Mouse (Mus musculus) embryonic facial prominence, embryonic 11.5 days (tissue): Measurements from ENCODE around the gene Camk2b. TPM values are rescaled to one million over a fixed set of nuclear protein-coding genes. Genes with fewer than 3 reads are reported as not detected.
"Not testable (repeated sequence)": the region's sequence is repeated elsewhere in the genome, so short reads cannot be mapped to it uniquely, and the experiment has no call there.

ENCODE experiments used
- ATAC-seq: fragments of 200-750 bp; cut with Nextera tagmentation; replicated peaks from 2 replicates; pipeline ENCODE4 v1.8.0; 2017; ENCODE audit warnings: low read depth; ENCODE audit not compliant: insufficient number of reproducible peaks, low FRiP score, low TSS enrichment
- DNase-seq: peaks from one replicate; pipeline ENCODE4 v3.0.0-alpha.2; 2015; ENCODE audit warnings: low spot score
- H3K27ac ChIP-seq: fragments of 300-500 bp; sonication (generic); replicated peaks from 2 replicates; pipeline ENCODE4 v1.5.1; 2014; ENCODE audit warnings: mild to moderate bottlenecking, low read depth, low read length, control low read depth
- H3K27me3 ChIP-seq: fragments of 300-500 bp; sonication (generic); 2 replicates; pipeline ENCODE4 v1.6.1; 2014; ENCODE audit warnings: mild to moderate bottlenecking, low read length, moderate library complexity, mixed read lengths; ENCODE audit not compliant: control insufficient read depth, insufficient read depth
- H3K36me3 ChIP-seq: fragments of 300-500 bp; sonication (generic); replicated peaks from 2 replicates; pipeline ENCODE4 v1.6.1; 2014; ENCODE audit warnings: low read depth, mild to moderate bottlenecking, low read length, moderate library complexity, mixed read lengths; ENCODE audit not compliant: control insufficient read depth, insufficient read depth
- H3K4me1 ChIP-seq: fragments of 300-500 bp; sonication (generic); 2 replicates; pipeline ENCODE4 v1.6.1; 2014; ENCODE audit warnings: low read length, mixed read lengths; ENCODE audit not compliant: control insufficient read depth, insufficient read depth
- H3K4me2 ChIP-seq: fragments of 300-500 bp; sonication (generic); 2 replicates; pipeline ENCODE4 v1.6.1; 2014; ENCODE audit warnings: low read depth, mild to moderate bottlenecking, control low read depth, low read length, moderate library complexity
- H3K4me3 ChIP-seq: fragments of 300-500 bp; sonication (generic); 2 replicates; pipeline ENCODE4 v1.5.1; 2014; ENCODE audit warnings: low read depth, low read length, control low read depth
- H3K9ac ChIP-seq: fragments of 300-500 bp; sonication (generic); replicated peaks from 2 replicates; pipeline ENCODE4 v1.6.1; 2014; ENCODE audit warnings: mild to moderate bottlenecking, control low read depth, low read length
- H3K9me3 ChIP-seq: fragments of 300-500 bp; sonication (generic); replicated peaks from 2 replicates; pipeline ENCODE4 v1.6.1; 2016; ENCODE audit warnings: mild to moderate bottlenecking, low read length, inconsistent platforms, mixed read lengths; ENCODE audit not compliant: control insufficient read depth
- WGBS: fragments of 180-500 bp; shearing (Covaris S2); extraction: QIAGEN DNeasy Blood & Tissue Kit; methylation state at CpG from one replicate; pipeline ENCODE4 v1.1.7; 2014; 5-methylcytosine and 5-hydroxymethylcytosine counted together
- polyA plus RNA-seq: library from polyadenylated mRNA; unstranded; fragments of >200 nt; fragmentation: Nextera tagmentation; extraction: Ambion mirVana; gene quantifications from 2 replicates; pipeline ENCODE4 v1.2.1, GENCODE M21; 2014

Camk2b gene
- polyA plus RNA-seq, 1 experiment from 2014 or later, result 1.7 TPM

DNA sequence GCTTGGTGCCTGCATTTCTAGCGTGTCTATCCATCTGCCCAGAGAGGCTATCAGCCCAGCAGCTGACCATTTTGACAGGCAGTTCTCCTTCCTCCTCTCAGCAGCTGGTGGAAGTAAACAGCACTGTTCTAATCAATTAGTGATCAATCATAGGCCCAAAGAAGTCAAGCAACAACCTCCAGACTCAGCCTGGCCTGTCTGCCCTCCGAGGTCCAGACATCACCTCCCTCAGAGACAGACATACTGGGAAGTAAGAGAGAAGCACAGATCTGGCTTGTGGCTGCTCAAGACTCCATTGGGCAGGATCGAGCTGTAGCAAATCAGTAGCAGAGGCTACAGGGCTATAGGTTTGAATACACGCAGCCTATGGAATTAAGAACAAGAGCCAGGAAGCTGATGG lies 118.4 kb downstream of the Camk2b start:
- Histone ChIP-seq H3K9me3 (no peaks in the 10 kb centered on the region), H3K4me1 (peaks cover 9% of the 10 kb centered on the region), H3K36me3 (no peaks in the 10 kb centered on the region), H3K27ac (no peak overlapping the region; the same call in 1 of the 2 replicates), H3K27me3 (no peaks in the 10 kb centered on the region), H3K4me2 (no peak overlapping the region), H3K4me3 (no peak overlapping the region), H3K9ac (no peak overlapping the region)
- WGBS, result 50% methylated on average over 4 of the region's 4 CpGs
- no peak for DNase-seq
- no peak for ATAC-seq

DNA sequence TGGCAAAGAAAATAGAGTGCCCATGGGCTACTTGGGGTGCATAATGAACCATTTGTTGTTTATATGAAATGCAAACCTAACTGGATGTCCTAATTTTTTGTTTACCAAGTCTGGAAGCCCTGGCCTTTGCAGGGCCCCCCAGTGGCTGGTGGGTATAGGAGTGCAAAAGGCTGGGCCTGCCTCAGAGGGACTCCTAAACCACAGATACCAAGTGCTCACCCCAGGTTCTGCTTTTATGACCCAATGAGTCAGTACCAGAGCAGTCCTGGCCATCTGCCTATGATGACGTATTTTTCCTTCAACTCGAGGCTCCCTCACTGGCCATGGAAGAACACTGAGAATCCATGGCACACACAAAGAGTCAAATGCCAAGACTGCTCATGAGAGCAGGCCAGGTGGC lies 121.1 kb downstream of the Camk2b start:
- Histone ChIP-seq H3K36me3 (no peaks in the 10 kb centered on the region), H3K4me2 (no peak overlapping the region), H3K27ac (no peak overlapping the region), H3K9me3 (no peaks in the 10 kb centered on the region), H3K4me3 (no peak overlapping the region), H3K27me3 (no peaks in the 10 kb centered on the region), H3K4me1 (peaks cover 9% of the 10 kb centered on the region), H3K9ac (no peak overlapping the region)
- 73% methylated on average over 2 of the region's 2 CpGs for WGBS
- ATAC-seq (no peak), DNase-seq (no peak)

DNA sequence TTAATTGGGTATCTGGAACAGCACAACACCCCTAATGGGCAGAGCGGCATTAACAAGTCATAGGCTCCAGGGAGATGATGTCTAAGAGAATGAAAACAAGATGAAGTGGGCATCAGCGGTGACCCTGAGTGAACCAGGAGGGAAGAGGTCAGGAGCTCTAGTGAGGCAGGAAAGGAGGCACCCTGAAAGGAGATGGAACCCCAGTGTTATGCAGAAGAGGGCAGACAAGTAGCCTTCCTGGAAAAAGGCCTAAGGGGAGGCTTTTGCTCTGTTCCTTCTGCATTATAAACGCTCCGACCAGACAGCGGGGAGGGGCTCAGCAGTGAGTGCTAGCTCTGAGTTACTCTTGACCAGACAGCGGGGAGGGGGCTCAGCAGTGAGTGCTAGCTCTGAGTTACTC lies 123.2 kb downstream of the Camk2b start:
- 71% methylated on average over 6 of the region's 6 CpGs for WGBS
- H3K9me3 ChIP-seq, result no peaks in the 10 kb centered on the region
- DNase-seq, result no peak
- no peak for ATAC-seq
- H3K27ac ChIP-seq, result no peak overlapping the region
- no peaks in the 10 kb centered on the region for H3K36me3 ChIP-seq
- H3K4me2 ChIP-seq, result no peak overlapping the region
- no peak overlapping the region for H3K4me3 ChIP-seq
- H3K9ac ChIP-seq, result no peak overlapping the region
- no peaks in the 10 kb centered on the region for H3K27me3 ChIP-seq
- H3K4me1 ChIP-seq, result no peaks in the 10 kb centered on the region

DNA sequence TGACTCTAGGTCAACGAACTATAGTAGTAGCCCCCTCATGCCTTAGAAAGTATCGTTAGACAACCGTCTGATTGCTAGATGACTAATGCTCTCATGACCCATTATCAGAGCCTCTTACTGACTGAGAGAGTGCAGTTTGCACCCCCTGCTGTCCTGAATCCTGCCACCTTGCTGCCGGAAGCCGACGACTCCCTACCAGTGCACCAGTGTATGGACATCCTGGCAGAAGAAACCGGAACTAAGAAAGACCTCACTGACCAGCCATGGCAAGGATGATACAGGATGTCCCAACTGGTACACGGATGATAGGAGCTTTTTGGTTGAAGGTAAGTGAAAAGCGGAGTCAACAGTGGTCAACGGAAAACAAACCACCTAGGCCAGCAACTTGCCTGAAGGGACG lies 131.6 kb downstream of the Camk2b start:
- WGBS, result 92% methylated on average over 11 of the region's 11 CpGs
- not testable (repeated sequence) for DNase-seq, H3K36me3 ChIP-seq, H3K4me1 ChIP-seq, H3K4me3 ChIP-seq, H3K9ac ChIP-seq, ATAC-seq, H3K27ac ChIP-seq, H3K9me3 ChIP-seq, H3K4me2 ChIP-seq, H3K27me3 ChIP-seq

DNA sequence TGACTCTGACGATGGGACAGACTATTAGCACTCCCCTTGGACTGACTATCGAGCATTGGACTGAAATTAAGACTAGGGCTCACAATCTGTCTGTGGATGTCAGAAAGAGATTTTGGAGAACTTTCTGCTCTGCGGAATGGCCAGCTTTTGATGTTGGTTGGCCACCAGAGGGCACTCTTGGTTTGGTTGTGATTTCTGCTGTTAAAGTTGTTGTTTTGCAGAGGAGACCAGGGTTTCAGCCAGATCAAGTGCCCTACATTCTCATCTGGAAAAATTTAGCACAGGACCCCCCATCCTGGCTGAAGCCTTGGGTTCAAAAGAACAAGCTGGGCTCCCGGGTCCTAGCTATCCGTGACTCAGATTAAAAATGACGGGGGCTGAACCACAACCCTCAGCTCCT lies 134.2 kb downstream of the Camk2b start:
- WGBS, result 87% methylated on average over 6 of the region's 6 CpGs
- H3K4me3 ChIP-seq, H3K4me2 ChIP-seq, H3K9me3 ChIP-seq, H3K36me3 ChIP-seq, H3K4me1 ChIP-seq, H3K27me3 ChIP-seq, H3K9ac ChIP-seq, H3K27ac ChIP-seq, ATAC-seq: not testable (repeated sequence)
- DNase-seq, result peak; percentile 40

DNA sequence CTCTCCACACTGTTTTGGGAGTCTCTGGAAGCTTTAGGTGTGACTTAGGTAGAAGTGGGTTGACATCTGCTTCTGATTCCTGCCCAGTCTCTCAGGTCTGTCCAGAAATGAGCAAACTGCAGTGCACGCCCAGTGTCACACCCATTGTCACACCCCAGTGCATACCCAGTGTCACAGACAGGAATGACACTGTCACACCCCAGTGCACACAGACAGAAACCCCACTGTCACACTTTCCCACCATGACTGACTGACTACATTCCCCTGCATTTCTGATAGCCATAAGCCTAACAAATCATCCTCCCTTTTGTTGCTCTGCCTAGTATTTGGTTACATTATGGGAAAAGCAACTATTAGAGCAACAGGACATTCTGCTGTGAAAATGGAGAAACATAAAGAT lies 135.6 kb downstream of the Camk2b start:
- WGBS, result 48% methylated on average over 1 of the region's 1 CpGs
- Histone ChIP-seq H3K27ac (no peak overlapping the region), H3K36me3 (no peaks in the 10 kb centered on the region), H3K4me3 (no peak overlapping the region), H3K9ac (no peak overlapping the region), H3K9me3 (no peaks in the 10 kb centered on the region), H3K27me3 (no peaks in the 10 kb centered on the region), H3K4me1 (no peaks in the 10 kb centered on the region), H3K4me2 (no peak overlapping the region)
- ATAC-seq (no peak), DNase-seq (no peak)

DNA sequence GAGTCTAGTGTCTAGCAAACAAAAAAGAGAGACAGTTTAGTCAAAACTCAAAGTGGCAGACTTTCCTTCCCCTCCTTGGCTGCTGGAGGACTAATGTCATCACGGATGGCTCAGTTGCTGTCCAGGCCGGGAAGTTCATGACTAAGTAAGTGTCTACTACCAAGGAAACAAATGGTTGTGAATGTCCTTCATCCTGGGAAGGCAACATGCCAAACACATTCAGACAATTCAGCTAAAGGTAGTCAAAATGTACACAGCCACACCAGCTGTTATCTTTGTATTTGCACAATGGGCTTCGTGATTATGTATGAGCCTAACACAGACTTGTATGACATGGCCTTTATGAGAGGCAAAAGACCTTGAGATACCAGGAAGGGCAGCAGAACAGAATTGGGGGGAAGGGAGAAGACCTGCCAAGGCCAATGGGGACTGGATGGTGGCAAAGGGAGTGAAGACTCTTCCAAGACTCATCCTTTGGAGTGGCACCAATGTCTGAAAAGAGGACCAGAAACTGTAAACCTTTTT lies 139.4 kb downstream of the Camk2b start:
- H3K9ac ChIP-seq, result no peak overlapping the region
- ATAC-seq (no peak), DNase-seq (no peak)
- no peak overlapping the region for H3K4me2 ChIP-seq
- H3K4me1 ChIP-seq, result no peaks in the 10 kb centered on the region
- no peak overlapping the region for H3K4me3 ChIP-seq
- no peaks in the 10 kb centered on the region for H3K9me3 ChIP-seq
- H3K27me3 ChIP-seq, result no peaks in the 10 kb centered on the region
- no peaks in the 10 kb centered on the region for H3K36me3 ChIP-seq
- no peak overlapping the region for H3K27ac ChIP-seq
- WGBS, result 88% methylated on average over 3 of the region's 3 CpGs

DNA sequence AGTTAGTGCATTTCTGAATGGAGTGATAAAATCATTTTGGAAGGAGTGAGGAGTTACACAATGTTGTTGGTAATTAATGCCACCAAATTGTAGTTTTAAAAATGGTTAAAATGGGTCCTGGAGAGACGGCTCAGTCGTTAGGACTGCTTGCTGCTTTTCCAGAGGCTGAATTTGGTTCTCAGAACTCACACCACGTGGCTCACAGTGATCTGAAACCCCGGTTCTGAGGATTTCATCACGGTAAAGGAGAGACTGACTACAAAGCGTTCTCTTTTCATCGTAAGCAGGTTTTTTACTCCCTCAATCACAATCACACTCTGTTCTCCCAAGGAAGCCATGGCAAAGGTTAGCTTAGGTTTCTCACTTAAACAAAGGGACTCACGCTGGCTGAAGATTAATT lies 141.5 kb downstream of the Camk2b start:
- Histone ChIP-seq H3K4me3 (no peak overlapping the region), H3K27me3 (no peaks in the 10 kb centered on the region), H3K27ac (no peak overlapping the region), H3K4me1 (no peaks in the 10 kb centered on the region), H3K9me3 (no peaks in the 10 kb centered on the region), H3K36me3 (no peaks in the 10 kb centered on the region), H3K4me2 (no peak overlapping the region), H3K9ac (no peak overlapping the region)
- ATAC-seq (no peak), DNase-seq (no peak)
- WGBS, result 51% methylated on average over 8 of the region's 8 CpGs
